Comparison of ENCODE assay signal across 9 mouse cellular contexts in the genomic region with DNA sequence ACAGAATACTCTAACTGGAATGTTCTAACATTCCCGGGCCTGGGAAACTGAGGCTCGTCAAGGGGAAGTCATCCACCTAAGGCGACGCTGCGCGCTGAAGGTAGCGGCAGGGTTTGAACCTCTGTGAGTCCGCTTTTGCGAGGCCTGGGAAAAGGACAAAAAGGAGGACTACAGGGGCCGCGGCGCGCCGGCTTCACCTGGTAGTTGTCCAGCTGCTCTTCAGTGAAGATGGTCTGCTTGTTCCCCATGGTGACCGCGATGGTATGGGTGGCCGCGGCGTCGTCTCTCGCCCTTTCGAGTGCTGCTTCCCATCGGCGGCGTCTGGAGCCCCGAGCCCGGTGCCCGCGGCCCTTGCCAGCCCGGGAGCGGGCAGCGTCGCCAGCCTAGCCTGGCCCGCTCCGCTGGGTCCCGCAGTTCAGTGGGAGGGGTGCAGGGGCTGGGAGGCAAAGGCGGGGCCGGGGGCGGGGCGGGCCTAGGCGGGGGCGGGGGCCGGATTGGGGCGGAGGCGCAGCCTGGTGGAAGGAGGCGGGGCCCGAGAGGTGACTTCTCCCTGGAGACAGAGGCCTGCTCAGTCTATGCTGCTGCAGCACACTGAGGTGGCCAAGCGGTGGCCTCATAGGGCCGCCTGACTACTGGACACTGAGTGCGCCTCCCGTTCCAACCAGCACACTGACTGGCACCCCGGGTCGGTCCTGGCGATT. TPM values are rescaled to one million over a fixed set of nuclear protein-coding genes. Genes with fewer than 3 reads are reported as not detected.
DNase-seq lines count a peak whose midpoint lies in the region; ATAC-seq and TF ChIP-seq lines count a peak whose summit lies in the region.
"Had no signal": no experiment of that assay in that cellular context is flagged by ENCODE, and none has a peak within 500 bp of the region (broad histone marks: within the 10 kb centered on the region; RNA-seq: fewer than 3 reads in every experiment).

A gene (minus strand): TSS at position 448 of the 701 bp plus-strand sequence.

- 2% methylated on average over 51 of the region's 54 CpGs for WGBS in forebrain, postnatal 0 days
- 2% methylated on average over 46 of the region's 54 CpGs for WGBS in lung, embryonic 14.5 days
- WGBS in olfactory bulb, adult 2 months: 4% methylated on average over 54 of the region's 54 CpGs
- WGBS in thymus, adult 2 months: 8% methylated on average over 47 of the region's 54 CpGs

- intact Hi-C loops in heart, postnatal 36 days (cut with DNase I): loop anchor here (2.0 to 5.0 kb wide), 4 partner anchors 27 to 117 kb away; a partner anchor contains a TSS

- no peak within 1 kb of the TSS for H3K27ac ChIP-seq in forebrain, postnatal 0 days (ENCODE audit: low read depth, low read length)
- no peak within 1 kb of the TSS for H3K27ac ChIP-seq in lung, embryonic 14.5 days (ENCODE audit: low read depth)
- no peak within 1 kb of the TSS for H3K27ac ChIP-seq in olfactory bulb, adult 2 months (ENCODE audit: insufficient read depth, low read depth, low read length)
- H3K27ac ChIP-seq in thymus, adult 2 months (ENCODE audit: control insufficient read depth, insufficient read depth, low read length): no peak within 1 kb of the TSS
- H3K27ac ChIP-seq: macrophage had no signal

- H3K9me3 ChIP-seq in G1E (replicated peaks): no peaks in the 10 kb centered on the region
- H3K9me3 ChIP-seq in forebrain, postnatal 0 days (ENCODE audit: low read length): no peaks in the 10 kb centered on the region
- no peaks in the 10 kb centered on the region for H3K9me3 ChIP-seq in lung, embryonic 14.5 days (ENCODE audit: low read depth, low read length)

- peak; percentile 89 for ATAC-seq in G1E (ENCODE audit: extremely low read depth, insufficient number of reproducible peaks, low FRiP score, poor library complexity, severe bottlenecking)
- peak; percentile 96 for ATAC-seq in forebrain, postnatal 0 days
- peak; percentile 99 for ATAC-seq in lung, embryonic 14.5 days (ENCODE audit: insufficient read depth)

- TF ChIP-seq CTCF in G1E (IDR thresholded peaks at IDR 0.05; ENCODE audit: low read depth, low read length): no peak
- peak; percentile 45 for TF ChIP-seq CTCF in forebrain, postnatal 0 days (IDR thresholded peaks at IDR 0.05; ENCODE audit: low read depth)
- TF ChIP-seq CTCF in lung, embryonic 14.5 days (IDR thresholded peaks at IDR 0.05; ENCODE audit: low read depth): peak; percentile 49; the same call in 1 of the 2 replicates
- no peak for TF ChIP-seq CTCF in olfactory bulb, adult 2 months (IDR thresholded peaks at IDR 0.05; ENCODE audit: insufficient read depth, low read depth, low read length)
- TF ChIP-seq CTCF in thymus, adult 2 months (IDR thresholded peaks at IDR 0.05; ENCODE audit: borderline replicate concordance, control insufficient read depth, extremely low read depth, insufficient read depth, low read length, poor library complexity): no peak

- H3K4me2 ChIP-seq in forebrain, postnatal 0 days (ENCODE audit: low read depth): peak within 1 kb of the TSS; percentile 83
- peak within 1 kb of the TSS; percentile 81 for H3K4me2 ChIP-seq in lung, embryonic 14.5 days

- peak within 1 kb of the TSS; percentile 68; the same call in 1 of the 2 replicates for H3K4me3 ChIP-seq in G1E (ENCODE audit: low read depth, low read length)
- H3K4me3 ChIP-seq in forebrain, postnatal 0 days (ENCODE audit: low read depth, low read length): peak within 1 kb of the TSS; percentile 51
- H3K4me3 ChIP-seq in lung, embryonic 14.5 days (ENCODE audit: low read depth, low read length): peak within 1 kb of the TSS; percentile 57
- H3K4me3 ChIP-seq in olfactory bulb, adult 2 months (ENCODE audit: insufficient read depth, low read depth, low read length): peak within 1 kb of the TSS; percentile 50
- peak within 1 kb of the TSS; percentile 43 for H3K4me3 ChIP-seq in thymus, adult 2 months (ENCODE audit: control insufficient read depth, insufficient read depth, low read length)

- peak within 1 kb of the TSS; percentile 75 for H3K9ac ChIP-seq in forebrain, postnatal 0 days
- H3K9ac ChIP-seq in lung, embryonic 14.5 days: peak within 1 kb of the TSS; percentile 57

- peaks cover 41% of the 10 kb centered on the region for H3K27me3 ChIP-seq in G1E (ENCODE audit: insufficient read depth, low read length)
- no peaks in the 10 kb centered on the region for H3K27me3 ChIP-seq in forebrain, postnatal 0 days (ENCODE audit: insufficient read depth, low read length)
- peaks cover 9% of the 10 kb centered on the region; the same call in 1 of the 2 replicates for H3K27me3 ChIP-seq in lung, embryonic 14.5 days (ENCODE audit: insufficient read depth, low read length)
- H3K27me3 ChIP-seq in thymus, adult 2 months (ENCODE audit: control insufficient read depth, insufficient read depth, low read length): no peaks in the 10 kb centered on the region

- TF ChIP-seq POLR2A in olfactory bulb, adult 2 months (IDR thresholded peaks at IDR 0.05; ENCODE audit: insufficient read depth, low read depth, low read length): no peak; the same call in 1 of the 2 replicates
- TF ChIP-seq POLR2A in thymus, adult 2 months (IDR thresholded peaks at IDR 0.05; ENCODE audit: control insufficient read depth, extremely low read depth, insufficient read depth, low read length, poor library complexity): no peak

- no peaks in the 10 kb centered on the region for H3K36me3 ChIP-seq in G1E (replicated peaks)
- no peaks in the 10 kb centered on the region; the same call in 1 of the 2 replicates for H3K36me3 ChIP-seq in forebrain, postnatal 0 days (ENCODE audit: insufficient read depth)
- no peaks in the 10 kb centered on the region for H3K36me3 ChIP-seq in lung, embryonic 14.5 days (ENCODE audit: insufficient read depth)
- H3K36me3 ChIP-seq in thymus, adult 2 months (ENCODE audit: control insufficient read depth, insufficient read depth, low read length): no peaks in the 10 kb centered on the region

- H3K4me1 ChIP-seq in G1E (ENCODE audit: insufficient read depth, low read depth, low read length): peaks cover 23% of the 10 kb centered on the region
- peaks cover 5% of the 10 kb centered on the region; the same call in 1 of the 2 replicates for H3K4me1 ChIP-seq in forebrain, postnatal 0 days (ENCODE audit: insufficient read depth)
- no peaks in the 10 kb centered on the region for H3K4me1 ChIP-seq in lung, embryonic 14.5 days (ENCODE audit: insufficient read depth)
- peaks cover 7% of the 10 kb centered on the region; the same call in 1 of the 2 replicates for H3K4me1 ChIP-seq in olfactory bulb, adult 2 months (ENCODE audit: control insufficient read depth, insufficient read depth, low read length)
- peaks cover 7% of the 10 kb centered on the region for H3K4me1 ChIP-seq in thymus, adult 2 months (replicated peaks; ENCODE audit: control insufficient read depth, insufficient read depth, low read length)

- peak; percentile 81 for DNase-seq in G1E (ENCODE audit: low spot score)
- DNase-seq in cerebellum, adult 18-20 months: peak; percentile 86 to 88
- DNase-seq in forebrain, postnatal 0 days: peak; percentile 71
- peak; percentile 74 to 76 for DNase-seq in heart, postnatal 36 days
- peak; percentile 66 to 71 for DNase-seq in layer of hippocampus, adult 8-10 months (ENCODE audit: low spot score in 2 of 2)
- DNase-seq in lung, embryonic 14.5 days: peak; percentile 90
- DNase-seq in thymus, adult 2 months: peak; percentile 77

RNA-seq across cellular contexts. Expression of the gene that starts here (rescaled TPM):
- not detected in 2 replicates for total RNA-seq in G1E (2014; fragmentation: Nextera tagmentation)
- 0.17 TPM in 1 of 2 replicates, not detected in the other for total RNA-seq in G1E (2017)
- polyA plus RNA-seq in G1E (2012): 0.04 and 0.08 TPM in 2 replicates
- 56.7 and 61.2 TPM in 2 replicates for total RNA-seq in forebrain, postnatal 0 days (2014; rRNA removed)
- polyA plus RNA-seq in forebrain, postnatal 0 days (2015; fragmentation: Nextera tagmentation; extraction: Ambion mirVana): 66.5 and 72.5 TPM in 2 replicates
- 1 to 10 TPM; 1.4 to 1.7 TPM for total RNA-seq in heart, postnatal 36 days (2021)
- 10 to 100 TPM; 22.5 to 25.8 (median 24.4) TPM for total RNA-seq in layer of hippocampus, adult 8-10 months (2022)
- polyA plus RNA-seq in lung, embryonic 14.5 days (2014; fragmentation: Nextera tagmentation; extraction: Ambion mirVana): 14.1 and 15.3 TPM in 2 replicates
- polyA plus RNA-seq in olfactory bulb, adult 2 months (2012; ENCODE audit: insufficient read depth, insufficient read length, low replicate concordance, missing spikeins): not detected in 2 replicates
- polyA plus RNA-seq in thymus, adult 2 months (2012; rRNA removed): 5.8 and 6.4 TPM in 2 replicates

Comparison
In these comparisons a context has a peak if more than half of its experiments do, and no peak if none do; other contexts are left out.
1. RNA of the gene that starts here (total RNA-seq): 56.7 to 61.2 TPM in forebrain, postnatal 0 days and 22.5 to 25.8 TPM in layer of hippocampus, adult 8-10 months; 1.4 to 1.7 TPM in heart, postnatal 36 days and 0.17 TPM in G1E; every median in the first group is over 4 times any median in the second.
2. Peak in DNase-seq, ATAC-seq and H3K4me3 ChIP-seq in G1E; RNA of the gene not detected or under 1 TPM.
3. CTCF ChIP-seq: peak in forebrain, postnatal 0 days (single experiment) and lung, embryonic 14.5 days (single experiment); none in G1E (single experiment), olfactory bulb, adult 2 months (single experiment) and thymus, adult 2 months (single experiment).
4. Peak in every context shown above with its lines, with median percentiles within 50 percentile points of each other: ATAC-seq, DNase-seq and H3K4me3 ChIP-seq.